Mouse (Mus musculus) 3134 (cell line): ENCODE data around the gene Smyd2.

Source experiments
- DNase-seq: peaks from one replicate; pipeline ENCODE4 v3.0.0-alpha.2; 2011; ENCODE audit warnings: low spot score; ENCODE audit not compliant: insufficient read length; ENCODE audit errors: extremely low read depth

Smyd2 gene

DNA sequence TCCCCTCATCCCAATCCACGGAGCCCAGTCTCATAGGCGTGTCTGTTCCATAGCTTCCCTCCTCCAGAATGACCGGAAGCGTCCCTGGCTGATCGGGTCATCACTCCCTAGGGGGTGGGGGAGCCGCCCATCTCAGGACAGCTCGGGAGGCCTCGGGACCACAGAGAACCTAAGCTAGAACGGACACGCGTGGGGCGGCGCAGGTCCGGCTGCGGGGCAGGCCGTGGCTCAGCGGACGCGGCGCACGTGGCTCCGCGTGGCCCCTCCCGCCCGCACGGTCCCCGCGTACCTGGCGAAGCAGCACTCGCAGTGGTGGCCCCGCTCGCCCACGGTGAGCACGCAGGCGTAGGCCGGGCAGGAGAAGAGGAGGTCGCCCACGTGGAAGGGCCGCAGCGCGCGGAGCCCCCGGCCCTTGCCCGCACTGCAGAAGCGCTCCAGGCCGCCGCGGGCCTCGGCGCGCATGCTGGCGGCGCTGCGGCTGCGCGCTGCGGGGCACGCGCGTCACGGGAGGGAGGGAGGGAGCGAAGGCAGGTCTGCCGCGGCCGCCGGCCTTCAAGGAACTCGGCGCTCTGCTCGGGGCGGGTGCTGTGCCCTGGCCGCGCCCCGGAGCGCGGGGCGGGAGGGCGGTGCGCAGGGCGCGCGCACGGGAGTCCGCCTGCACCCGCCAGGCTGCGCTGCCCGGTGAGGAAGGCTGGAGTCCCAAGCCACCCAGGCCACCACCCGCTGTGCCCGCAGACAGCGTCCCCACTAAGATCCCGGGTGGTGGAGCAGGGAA, at the start of gene Smyd2:
Gene Smyd2 (minus strand): TSS at position 546 of the 775 bp plus-strand sequence.
- DNase-seq: peak; percentile 95

DNA sequence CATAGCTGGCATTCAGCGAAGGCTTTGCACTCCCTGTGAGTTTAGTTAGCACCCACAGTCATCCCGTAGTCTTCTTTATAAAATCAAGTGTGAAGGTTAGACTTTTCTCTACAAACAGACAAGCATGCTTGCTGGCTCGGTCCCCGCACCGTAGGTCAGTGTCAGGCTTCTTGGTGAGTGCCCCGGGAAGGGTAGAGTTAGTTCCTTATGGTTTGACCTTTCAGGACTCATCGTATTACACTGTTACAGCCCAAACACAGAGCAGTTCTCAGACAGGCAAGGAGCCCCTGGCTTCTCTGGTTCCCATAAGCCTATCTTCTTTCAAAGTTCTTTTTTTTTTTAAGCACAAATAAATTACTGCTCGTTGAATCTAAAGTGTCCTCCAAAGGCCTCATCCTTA, 48.2 kb upstream of the Smyd2 start:
- DNase-seq: no peak

DNA sequence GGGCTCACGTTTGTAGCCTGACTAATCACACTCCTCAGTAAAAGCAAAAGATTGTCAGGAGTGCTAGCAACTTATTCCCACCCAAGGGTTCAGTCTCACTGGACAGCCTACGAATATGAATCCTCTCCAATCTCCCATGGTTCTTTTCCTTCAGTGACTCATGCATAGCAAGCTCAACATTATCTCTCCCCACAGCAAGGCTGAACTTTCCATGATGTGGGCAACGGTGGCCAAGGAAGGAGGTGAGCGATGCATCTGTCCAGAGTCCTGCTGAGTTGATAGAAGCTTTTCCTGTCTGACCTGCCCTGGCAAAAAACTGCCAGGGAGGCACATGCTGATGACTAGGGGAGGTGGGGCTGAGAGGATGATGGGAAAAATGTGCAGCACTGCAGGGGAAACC, 45.9 kb upstream of the Smyd2 start:
- no peak for DNase-seq

DNA sequence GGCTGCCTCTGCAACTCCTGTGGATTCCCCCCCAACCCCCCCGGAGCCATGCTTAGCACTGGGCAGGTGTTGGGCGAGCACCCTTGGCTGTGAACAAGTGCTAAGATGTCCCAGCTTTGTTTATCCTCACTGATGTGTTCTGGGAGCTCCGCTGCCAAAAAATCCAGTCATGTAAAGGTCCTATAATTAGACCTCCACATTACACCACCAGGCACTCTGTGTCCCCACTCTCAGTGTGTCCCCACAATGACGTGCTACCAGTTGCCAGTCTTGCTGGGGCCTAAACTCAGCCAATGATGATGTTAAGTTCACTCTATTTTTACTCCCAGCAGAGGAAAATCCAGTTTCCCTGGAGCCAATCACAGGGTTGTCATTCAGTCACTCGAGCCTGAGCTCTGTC, 38.3 kb upstream of the Smyd2 start:
- DNase-seq: no peak

DNA sequence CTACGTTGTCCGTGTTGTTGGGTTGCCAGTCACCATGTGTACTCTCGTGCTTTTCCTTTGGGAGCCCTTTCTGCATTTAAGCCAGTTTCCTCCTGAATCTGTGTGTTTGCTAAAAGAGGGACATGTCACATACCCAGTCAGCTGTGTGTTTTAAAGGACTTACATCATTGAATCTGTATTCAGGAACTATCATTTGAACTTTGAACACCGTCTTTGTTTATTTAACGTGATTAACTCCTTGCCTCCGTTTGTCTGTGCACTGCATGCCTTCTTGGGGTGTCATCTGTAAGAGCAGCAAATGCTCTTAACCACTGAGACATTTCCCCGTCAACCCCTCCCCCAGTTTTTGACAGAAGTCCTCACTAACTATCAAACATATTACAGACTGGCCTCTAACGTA, 37.6 kb upstream of the Smyd2 start:
- no peak for DNase-seq

DNA sequence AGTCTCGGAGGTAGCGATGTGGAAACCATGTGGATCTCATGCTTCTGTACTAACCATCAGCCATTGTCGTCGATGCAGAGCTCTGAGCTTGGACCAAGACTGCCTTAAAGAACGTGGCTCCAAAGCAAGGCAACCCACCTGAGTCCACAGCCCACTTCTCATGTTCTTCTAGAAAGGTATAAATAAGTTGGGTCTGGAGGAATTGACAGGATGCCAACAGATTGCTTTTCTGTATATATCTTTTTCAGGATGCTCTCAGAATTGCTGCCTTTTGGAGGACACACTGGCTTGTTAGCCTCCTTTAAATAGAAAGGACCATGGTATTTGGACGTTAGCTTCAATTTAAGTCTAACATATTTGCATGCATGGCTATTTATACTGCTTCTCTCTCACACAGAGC, 29.7 kb upstream of the Smyd2 start:
- no peak for DNase-seq

DNA sequence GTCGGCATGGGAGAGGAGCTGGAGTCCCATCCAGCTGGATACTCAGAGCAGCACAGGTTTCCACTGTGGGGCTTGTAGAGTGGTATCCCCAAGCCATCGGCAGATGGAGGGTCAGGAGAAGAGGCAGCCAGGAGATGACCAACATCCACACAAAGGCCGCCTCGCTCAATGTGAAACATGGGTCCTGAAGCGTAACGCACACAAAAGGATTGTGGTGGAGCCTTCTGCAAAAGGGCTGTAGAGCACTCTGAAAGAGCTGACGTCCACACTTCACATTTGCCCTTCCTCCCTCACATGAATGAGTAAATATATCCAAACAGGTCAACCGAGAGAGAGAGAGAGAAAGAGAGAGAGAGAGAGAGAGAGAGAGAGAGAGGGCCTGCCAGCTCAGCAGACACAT, 25.2 kb upstream of the Smyd2 start:
- no peak for DNase-seq

DNA sequence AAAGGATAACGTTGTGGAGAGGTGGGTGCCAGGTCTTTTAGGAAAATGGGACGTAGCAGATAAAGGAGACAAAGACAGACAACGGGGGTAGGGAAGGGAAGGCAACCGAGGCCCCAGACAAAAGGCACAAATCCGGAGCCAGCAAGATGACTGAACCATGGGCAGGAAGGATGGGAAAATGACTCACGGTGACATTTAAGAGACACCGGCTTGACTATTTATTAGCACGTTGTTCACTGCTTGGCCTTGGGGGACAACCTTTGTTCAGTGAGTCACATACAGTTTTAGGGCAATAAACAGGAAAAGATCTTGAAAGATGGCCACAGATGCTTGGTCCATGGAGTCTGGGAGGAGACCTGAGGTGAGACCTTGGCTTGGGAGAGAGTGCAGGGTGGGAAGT, 24.0 kb upstream of the Smyd2 start:
- no peak for DNase-seq

DNA sequence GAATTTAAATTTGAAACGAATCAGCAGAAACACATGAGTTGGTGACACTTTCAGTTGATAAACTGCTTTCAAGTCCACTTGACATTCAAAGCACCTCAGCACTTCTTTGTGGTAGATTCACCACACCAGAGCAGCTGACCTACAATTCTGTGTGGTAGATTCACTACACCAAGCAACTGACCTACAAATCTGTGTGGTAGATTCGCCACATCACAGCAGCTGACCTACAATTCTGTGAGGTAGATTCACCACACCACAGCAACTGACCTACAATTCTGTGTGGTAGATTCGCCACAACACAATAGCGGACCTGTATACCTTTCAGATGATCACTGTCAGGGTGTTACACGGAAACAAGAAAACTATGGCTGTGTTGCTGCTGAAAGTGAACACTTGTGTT, 19.6 kb upstream of the Smyd2 start:
- DNase-seq: peak; percentile 55

DNA sequence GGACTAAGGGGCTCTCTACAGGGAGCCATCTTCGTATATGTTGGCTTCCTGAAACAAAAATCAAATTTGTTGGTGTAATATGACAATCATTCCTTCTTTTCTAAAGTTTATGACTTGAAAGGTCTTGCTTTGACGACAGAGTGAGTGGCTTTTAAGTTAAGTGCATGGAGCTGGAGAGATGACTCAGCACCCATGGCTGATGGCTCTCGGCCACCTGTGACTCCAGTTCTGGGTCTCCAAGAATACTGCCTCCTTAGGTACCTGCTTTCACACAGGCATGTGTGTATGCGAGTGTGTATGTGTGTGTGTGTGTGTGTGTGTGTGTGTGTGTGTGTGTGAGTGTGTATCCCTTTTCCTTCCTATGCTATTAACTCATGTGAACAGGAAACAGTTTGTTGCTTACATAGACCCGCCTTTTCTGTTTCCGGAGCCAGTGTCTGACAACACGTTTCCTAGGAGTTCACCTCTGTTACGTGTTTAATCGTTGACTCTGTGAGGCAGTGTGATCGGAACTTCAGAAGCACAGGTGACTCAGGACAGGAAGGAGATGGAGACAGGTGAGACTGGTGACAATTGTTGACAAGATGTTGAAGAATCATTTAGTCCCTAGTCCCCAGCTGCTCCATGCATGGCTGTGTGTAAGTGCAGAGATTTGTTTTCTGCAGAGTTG, 14.4 kb upstream of the Smyd2 start:
- no peak for DNase-seq

DNA sequence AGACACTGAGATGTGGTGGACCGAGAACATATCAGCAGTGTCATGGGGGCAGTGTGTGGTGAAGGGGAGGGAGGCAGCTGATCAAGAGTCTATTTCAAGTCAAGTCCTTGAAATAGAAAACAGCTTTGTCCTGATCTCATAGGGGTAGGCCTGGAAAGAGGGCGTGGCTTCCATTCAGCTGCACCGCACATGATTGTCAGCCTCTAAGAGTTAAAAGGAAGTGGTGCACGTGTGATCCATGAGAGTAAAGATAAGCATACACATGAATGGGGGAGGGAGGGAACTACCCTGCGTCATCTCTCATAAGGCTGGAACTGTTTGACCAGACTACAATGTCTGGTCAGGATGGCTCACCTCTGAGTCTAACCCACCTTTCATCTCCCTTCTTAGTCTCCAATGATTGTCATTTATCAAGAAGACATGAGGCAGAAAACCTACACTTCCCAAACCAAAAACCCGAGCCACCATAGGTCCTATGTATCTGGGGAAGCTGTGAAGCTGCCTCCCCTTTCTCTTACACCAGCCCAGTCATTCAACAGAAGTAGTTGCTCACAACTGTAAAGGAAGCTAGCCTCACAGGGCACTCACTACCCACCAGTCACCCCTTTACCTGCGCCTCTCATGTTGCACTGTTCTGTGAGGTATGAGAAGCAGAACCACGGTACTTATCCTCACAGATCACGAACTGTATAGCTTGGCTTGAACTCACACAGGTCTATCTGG, 11.5 kb upstream of the Smyd2 start:
- DNase-seq: no peak

DNA sequence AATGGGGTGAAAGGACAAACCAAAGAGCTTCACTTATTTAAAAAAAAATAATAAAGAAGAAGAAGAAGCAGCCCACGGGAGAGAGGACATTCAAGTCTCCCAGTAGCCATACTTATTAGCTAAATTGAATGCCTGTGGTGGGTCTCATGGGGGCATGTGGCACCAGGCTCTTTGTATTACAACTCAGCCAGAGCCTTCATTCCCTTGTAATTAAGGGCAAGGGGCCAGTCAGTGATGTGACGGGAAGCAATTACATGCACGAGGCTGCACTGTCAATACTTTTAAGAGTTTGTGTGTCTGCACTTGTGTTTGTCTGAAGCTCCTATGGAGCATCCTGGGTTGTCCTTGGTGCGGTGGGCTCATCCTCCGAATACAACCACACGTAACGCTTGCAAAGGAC, 10.8 kb upstream of the Smyd2 start:
- DNase-seq: no peak

DNA sequence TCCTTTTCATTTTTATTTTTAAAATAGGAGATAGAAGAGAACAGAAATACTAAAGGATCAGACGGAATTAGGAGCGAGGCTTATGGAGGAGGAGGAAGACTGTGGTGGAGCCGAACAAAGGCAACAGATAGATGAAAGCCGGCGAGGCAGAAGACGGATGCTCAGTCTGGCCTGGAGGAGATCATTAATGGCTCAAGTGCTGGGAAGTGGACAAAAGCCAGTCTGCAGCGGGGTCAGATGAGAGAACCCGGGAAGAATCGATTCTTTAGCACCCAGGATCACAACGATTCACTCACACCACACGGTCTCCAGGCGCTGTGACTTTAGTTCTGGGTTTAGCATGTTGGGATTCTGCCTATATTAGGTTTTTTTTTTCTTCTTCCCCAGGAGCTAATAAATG, 10.0 kb upstream of the Smyd2 start:
- DNase-seq: no peak

DNA sequence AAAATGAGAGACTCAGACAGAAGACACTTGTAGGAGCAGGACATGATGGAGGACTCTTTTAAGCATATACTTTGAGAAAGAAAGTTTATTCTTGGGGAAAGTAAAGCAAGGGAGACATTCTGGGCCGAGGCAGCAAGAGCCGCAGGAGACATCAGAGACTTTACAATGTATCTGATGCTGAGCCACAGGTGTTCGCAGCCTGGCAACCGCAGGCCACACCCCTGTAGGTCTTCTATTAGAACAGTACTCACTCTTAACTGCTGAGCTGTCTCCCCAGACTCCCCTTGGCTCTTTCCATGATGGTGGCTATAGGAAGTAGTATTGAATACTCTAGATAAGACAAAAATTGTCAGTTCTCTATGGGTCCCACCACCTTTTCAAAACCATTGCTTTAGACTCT, 7.7 kb upstream of the Smyd2 start:
- DNase-seq: no peak

DNA sequence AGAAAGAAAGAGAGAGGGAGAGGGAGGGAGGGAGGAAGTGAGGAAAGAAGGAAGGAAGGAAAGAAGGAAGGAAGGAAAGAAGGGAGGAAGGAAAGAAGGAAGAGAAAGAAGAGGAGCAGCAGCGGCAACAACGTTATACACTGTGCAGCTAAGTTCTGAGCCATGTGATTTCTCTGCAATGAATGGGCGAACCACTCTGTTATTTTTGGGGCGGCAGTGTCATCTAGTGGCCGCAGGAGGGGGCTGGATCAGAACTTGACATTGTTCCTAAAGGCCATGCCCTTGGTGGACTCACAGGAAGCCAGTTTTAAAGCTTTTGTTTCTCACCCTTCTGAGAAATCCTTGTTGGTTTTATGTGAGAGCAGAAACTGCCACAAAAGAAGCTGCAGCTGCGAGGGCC, 5.5 kb upstream of the Smyd2 start:
- DNase-seq: no peak

DNA sequence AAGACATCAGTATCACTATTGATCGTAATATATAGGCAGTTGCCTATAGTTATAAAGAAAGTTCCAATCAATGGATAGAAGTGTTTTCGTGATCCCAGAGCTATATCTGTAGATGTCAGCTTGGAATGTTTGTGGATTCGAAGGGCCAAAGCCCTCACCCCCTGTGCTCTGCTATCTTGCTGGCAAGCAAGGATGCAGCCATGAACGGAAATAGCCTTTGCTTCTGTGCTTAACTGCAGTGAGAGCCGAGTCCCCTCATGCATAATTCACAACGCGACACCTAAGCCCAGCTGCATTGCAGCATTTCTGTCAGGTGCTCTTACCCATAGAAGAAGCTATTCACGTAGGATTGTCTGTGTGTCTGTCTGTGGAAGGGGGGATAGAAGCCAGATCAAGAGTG, 4.1 kb upstream of the Smyd2 start:
- no peak for DNase-seq

DNA sequence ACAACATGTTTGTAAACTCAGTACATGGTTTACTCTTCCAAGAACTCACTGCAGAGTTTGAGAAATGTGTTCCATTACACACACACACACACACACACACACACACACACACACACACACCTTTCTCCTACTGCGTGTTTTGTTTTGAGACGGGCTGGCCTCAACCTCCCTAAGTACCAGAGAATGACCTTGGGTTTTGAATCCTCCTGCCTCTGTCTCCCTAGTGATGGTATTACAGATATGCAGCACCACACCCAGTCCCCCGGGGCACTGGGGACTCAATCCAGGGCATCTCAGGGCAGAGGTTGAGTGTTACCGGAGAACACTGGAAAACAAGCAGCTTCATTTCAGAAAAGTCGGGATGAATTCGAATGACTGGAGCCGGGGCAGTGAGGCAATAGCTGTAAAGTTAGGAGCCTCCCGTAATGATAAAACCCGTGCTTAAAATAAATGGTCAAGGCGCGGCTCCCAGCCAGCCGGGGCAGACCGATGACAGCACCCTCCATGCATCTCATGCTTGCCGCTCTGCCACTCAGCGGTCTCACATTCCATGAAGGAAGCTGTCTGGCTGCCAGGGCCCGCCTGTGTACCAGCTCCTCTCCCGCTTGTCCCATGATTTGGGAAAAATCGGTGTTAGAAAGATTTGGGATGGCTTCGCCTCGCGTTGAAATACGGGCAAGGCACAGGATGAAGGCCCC, 1.9 kb upstream of the Smyd2 start:
- DNase-seq: no peak

DNA sequence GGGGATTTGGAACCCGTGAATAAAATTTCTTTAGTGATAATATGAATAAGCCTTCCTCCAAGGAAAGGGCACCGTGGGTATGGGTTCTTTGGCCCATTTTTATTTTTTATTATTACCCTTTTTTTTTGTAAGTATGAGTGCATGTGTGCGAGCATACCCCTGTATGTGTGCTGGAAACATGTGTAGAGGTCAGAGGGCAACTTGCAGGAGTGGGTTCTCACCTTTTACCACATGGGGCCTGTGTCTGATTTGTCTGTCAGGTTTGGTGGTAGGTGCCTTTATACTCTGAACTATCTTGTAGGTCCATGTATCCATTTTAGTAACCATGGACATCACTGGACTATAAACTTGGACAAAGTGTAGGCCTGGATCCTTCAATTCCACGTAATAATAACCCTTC, 994 bp upstream of the Smyd2 start:
- DNase-seq: no peak

DNA sequence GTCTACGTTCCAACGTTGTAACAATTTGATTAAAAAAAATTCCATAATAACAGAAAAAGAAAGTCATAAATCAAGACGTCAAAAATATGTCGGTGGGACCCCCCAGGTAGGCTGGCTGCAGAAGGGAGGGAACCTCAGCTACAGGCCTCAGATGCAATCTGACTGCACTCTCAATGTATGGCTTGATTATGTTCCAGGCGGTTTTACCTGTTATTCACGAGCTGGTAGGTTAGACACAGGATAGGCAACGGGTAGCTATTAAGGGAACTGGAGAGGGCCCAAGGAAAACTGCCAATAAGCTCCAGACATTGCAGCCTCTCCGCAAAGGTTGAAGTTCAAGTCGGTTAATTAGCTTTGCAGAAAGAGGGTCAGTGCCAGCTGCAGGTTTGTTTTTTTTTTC, 558 bp upstream of the Smyd2 start:
- no peak for DNase-seq

DNA sequence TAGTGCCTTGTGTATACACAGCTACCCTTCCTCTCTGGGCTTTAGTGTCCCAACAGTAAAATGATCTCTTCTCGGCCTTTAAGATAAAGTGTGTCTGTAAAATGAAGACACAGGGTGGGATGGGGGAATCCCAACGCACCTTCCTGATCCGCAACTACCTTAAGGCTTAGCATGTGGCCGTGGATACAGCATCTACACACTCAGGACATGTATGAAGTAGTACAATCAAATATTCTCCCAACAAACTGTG, 670 bp downstream of the Smyd2 start:
- no peak for DNase-seq

DNA sequence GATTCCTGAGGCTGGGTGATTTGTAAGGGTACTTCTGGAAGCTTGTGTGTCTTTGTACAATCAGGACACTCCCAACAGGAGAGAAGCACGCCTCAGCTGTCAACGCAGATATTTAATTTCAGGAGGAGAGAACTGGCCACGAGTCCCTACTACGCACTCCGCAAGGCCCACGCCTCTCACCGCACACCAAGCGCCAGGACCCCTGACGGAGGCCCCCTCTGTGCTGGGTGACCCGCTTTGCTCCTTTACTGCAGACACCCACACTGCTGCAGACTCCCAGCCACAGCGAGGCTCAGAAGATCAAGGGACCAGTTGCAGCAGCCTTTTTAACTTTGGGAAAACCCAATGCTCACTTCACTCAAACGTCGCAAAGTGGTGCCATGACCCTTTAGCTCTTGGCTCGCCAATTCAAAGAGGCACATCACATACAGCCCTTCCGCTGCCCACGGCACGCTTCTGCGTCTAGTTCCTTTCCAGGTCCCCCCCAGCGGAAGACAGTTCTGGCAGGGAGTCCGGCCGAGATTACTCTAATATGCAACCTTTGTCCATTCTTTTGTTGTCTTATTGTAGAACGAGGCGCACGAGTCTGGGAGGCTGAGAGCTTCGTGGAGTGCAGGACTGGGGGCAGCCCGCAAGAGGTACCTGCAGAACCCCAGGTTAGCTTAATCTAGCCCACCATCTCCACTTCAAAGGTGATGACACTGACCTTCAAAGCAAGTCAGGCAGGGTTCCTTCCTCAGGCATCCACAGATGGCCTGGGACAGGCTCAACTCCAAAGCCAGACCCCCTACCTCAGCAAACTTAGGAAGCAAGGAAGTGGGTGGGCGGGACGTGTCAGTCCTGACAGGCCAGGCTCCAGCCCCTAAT, 1.2 kb downstream of the Smyd2 start:
- DNase-seq: no peak
